Mouse (Mus musculus) lung, embryonic 16.5 days (tissue): Measurements from ENCODE around the gene Clca2. TPM values are rescaled to one million over a fixed set of nuclear protein-coding genes. Genes with fewer than 3 reads are reported as not detected.
A peak's percentile ranks its signal among the peaks of the same experiment; 100 is the strongest.

ENCODE experiments used
- ATAC-seq: fragments of 200-750 bp; cut with Nextera tagmentation; 2 replicates; pipeline ENCODE4 v1.8.0; 2017; ENCODE audit warnings: low read depth, mild to moderate bottlenecking, moderate library complexity
- H3K27ac ChIP-seq: fragments of 300-500 bp; sonication (generic); 2 replicates; pipeline ENCODE4 v1.5.1; 2014; ENCODE audit warnings: mild to moderate bottlenecking, control low read depth, low read length
- H3K27me3 ChIP-seq: fragments of 300-500 bp; sonication (generic); 2 replicates; pipeline ENCODE4 v1.6.1; 2014; ENCODE audit warnings: low read depth, low read length, mixed read lengths; ENCODE audit not compliant: control insufficient read depth, insufficient read depth
- H3K36me3 ChIP-seq: fragments of 300-500 bp; sonication (generic); 2 replicates; pipeline ENCODE4 v1.6.1; 2014; ENCODE audit warnings: low read length; ENCODE audit not compliant: control insufficient read depth, insufficient read depth
- H3K4me1 ChIP-seq: fragments of 300-500 bp; sonication (generic); replicated peaks from 2 replicates; pipeline ENCODE4 v1.6.1; 2014; ENCODE audit warnings: low read length, mixed read lengths; ENCODE audit not compliant: control insufficient read depth, insufficient read depth
- H3K4me2 ChIP-seq: fragments of 300-500 bp; sonication (generic); 2 replicates; pipeline ENCODE4 v1.6.1; 2014; ENCODE audit warnings: low read depth, low read length, control low read depth
- H3K4me3 ChIP-seq: fragments of 300-500 bp; sonication (generic); 2 replicates; pipeline ENCODE4 v1.5.1; 2014; ENCODE audit warnings: mild to moderate bottlenecking, low read length, control low read depth
- H3K9ac ChIP-seq: fragments of 300-500 bp; sonication (generic); 2 replicates; pipeline ENCODE4 v1.6.1; 2014; ENCODE audit warnings: low read length, control low read depth
- H3K9me3 ChIP-seq: fragments of 300-500 bp; sonication (generic); 2 replicates; pipeline ENCODE4 v1.6.1; 2016; ENCODE audit warnings: low read length; ENCODE audit not compliant: control insufficient read depth
- WGBS: fragments of 180-500 bp; shearing (Covaris S2); extraction: QIAGEN DNeasy Blood & Tissue Kit; methylation state at CpG from one replicate; pipeline ENCODE4 v1.1.7; 2014; 5-methylcytosine and 5-hydroxymethylcytosine counted together
- polyA plus RNA-seq: library from polyadenylated mRNA; unstranded; fragments of >200 nt; fragmentation: Nextera tagmentation; extraction: Ambion mirVana; gene quantifications from 2 replicates; pipeline ENCODE4 v1.2.1, GENCODE M21; 2015

Gene Clca2
- polyA plus RNA-seq, 1 experiment from 2014 or later = 0.33 TPM

GRCm38 (mm10) chr3:145103321-145103720 is 4.1 kb upstream of the Clca2 start:
- Histone ChIP-seq H3K36me3 (no peaks in the 10 kb centered on the region), H3K27me3 (no peaks in the 10 kb centered on the region), H3K4me3 (no peak overlapping the region), H3K4me2 (no peak overlapping the region), H3K9ac (no peak overlapping the region), H3K4me1 (no peaks in the 10 kb centered on the region; the same call in 1 of the 2 replicates), H3K9me3 (no peaks in the 10 kb centered on the region), H3K27ac (no peak overlapping the region)
- no peak for ATAC-seq
- 57% methylated on average over 2 of the region's 2 CpGs for WGBS

DNA sequence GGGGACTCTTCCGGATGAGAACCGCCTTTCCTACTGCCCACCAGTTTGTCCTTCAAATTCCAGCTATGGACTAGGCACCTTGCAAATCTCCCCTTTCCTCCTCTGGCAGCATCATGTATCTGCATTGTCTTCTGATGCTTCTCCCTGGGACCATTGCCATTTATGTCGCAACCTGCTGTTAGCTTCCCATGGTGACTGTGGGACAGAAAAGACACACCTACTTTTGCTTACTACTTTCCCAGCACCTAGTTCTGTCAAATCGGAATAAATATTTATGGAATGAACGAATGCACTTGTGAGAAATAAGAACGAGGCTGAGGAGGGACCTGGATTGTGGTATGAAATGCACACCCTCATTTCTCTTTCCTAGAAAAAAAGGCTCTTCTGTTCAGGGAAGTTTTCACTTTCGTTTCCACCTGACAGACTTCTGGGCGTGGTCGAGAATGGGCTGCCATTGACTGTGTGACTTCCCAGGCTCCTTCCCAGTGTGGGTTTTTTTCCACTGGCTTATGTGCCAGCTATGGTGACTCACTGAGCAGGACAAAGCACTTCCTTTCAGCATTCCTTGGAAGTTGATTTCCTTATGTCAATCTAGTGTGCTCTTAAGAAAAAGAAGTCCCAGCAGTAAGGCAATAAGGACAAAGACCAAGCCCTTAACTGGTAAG is 2.8 kb upstream of the Clca2 start:
- ATAC-seq = peak; percentile 78
- Histone ChIP-seq H3K4me2 (peak overlapping the region; percentile 2; the same call in 1 of the 2 replicates), H3K4me1 (no peaks in the 10 kb centered on the region; the same call in 1 of the 2 replicates), H3K4me3 (no peak overlapping the region), H3K27me3 (no peaks in the 10 kb centered on the region), H3K9me3 (no peaks in the 10 kb centered on the region), H3K36me3 (no peaks in the 10 kb centered on the region), H3K27ac (no peak overlapping the region), H3K9ac (no peak overlapping the region)
- WGBS = 60% methylated on average over 9 of the region's 9 CpGs

GRCm38 (mm10) chr3:145087857-145088598 is 11.2 kb downstream of the Clca2 start:
- no peak overlapping the region for H3K4me3 ChIP-seq

GRCm38 (mm10) chr3:145086180-145086579 is 13.1 kb downstream of the Clca2 start:
- Histone ChIP-seq H3K4me1 (no peaks in the 10 kb centered on the region), H3K36me3 (no peaks in the 10 kb centered on the region), H3K4me3 (no peak overlapping the region), H3K27me3 (no peaks in the 10 kb centered on the region), H3K27ac (no peak overlapping the region), H3K4me2 (no peak overlapping the region), H3K9me3 (no peaks in the 10 kb centered on the region), H3K9ac (no peak overlapping the region)
- 88% methylated on average over 14 of the region's 14 CpGs for WGBS
- no peak for ATAC-seq

More at GRCm38 (mm10) chr3:145087857-145088598, 11.2 kb downstream of the Clca2 start:
- Histone ChIP-seq H3K36me3 (no peaks in the 10 kb centered on the region), H3K4me2 (no peak overlapping the region), H3K4me1 (no peaks in the 10 kb centered on the region), H3K27me3 (no peaks in the 10 kb centered on the region), H3K27ac (no peak overlapping the region), H3K9ac (no peak overlapping the region), H3K9me3 (no peaks in the 10 kb centered on the region)
- 29% methylated on average over 8 of the region's 8 CpGs for WGBS
- ATAC-seq = no peak

- H3K9ac ChIP-seq = no peak overlapping the region
- WGBS = 43% methylated on average over 1 of the region's 1 CpGs
- H3K4me2 ChIP-seq = no peak overlapping the region
- H3K27me3 ChIP-seq = no peaks in the 10 kb centered on the region
- no peaks in the 10 kb centered on the region for H3K9me3 ChIP-seq
- H3K4me3 ChIP-seq = no peak overlapping the region
- no peak overlapping the region for H3K27ac ChIP-seq
- no peak for ATAC-seq
- H3K36me3 ChIP-seq = no peaks in the 10 kb centered on the region
- H3K4me1 ChIP-seq = no peaks in the 10 kb centered on the region
Observed at GRCm38 (mm10) chr3:145083081-145083480, 16.2 kb downstream of the Clca2 start.

DNA sequence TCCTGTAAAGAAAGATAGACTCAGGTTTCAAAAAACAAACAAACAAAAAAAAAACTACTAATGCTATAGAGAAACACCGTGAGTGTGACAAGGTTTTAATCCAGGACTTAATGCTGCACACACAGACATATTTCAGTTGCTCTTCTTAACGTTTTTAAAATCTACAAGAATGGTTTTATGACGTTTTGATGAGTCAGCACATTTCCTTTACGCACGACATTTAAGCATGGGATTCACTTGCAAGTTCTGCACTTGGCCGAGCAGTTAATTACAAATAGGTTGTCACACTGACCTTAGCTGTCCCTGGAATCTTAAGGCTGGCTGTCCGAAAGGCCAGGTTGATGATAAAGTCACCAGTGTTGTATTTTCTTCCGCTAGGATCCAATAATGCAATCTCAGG is 18.3 kb downstream of the Clca2 start:
- WGBS = 79% methylated on average over 8 of the region's 8 CpGs

DNA sequence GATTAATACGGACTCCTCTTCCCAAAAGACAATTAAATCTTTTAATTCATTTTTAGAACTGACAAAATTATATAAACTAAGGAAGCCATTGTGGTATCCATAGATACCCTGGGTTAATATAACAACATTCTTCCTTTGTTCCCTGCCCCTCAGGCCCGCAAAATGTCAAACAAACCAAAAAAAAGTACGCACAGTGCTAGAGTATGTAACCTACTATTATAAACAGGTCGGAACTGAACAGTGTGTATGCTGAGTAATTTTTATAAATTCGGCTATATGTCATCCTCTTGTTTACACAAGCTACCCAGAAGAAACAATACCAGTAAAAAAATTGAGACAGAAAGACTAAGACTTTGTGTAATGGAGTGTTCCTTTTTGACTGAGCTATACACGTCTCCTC is 20.8 kb downstream of the Clca2 start:
- no peak overlapping the region for H3K4me3 ChIP-seq
- no peaks in the 10 kb centered on the region for H3K4me1 ChIP-seq
- no peaks in the 10 kb centered on the region for H3K9me3 ChIP-seq
- H3K36me3 ChIP-seq = no peaks in the 10 kb centered on the region
- ATAC-seq = no peak
- H3K9ac ChIP-seq = no peak overlapping the region
- WGBS = 30% methylated on average over 6 of the region's 6 CpGs
- no peak overlapping the region for H3K27ac ChIP-seq
- no peak overlapping the region for H3K4me2 ChIP-seq
- H3K27me3 ChIP-seq = no peaks in the 10 kb centered on the region

More for the DNA sequence above, 18.3 kb downstream of the Clca2 start:
- Histone ChIP-seq H3K4me2 (no peak overlapping the region), H3K27ac (no peak overlapping the region), H3K27me3 (no peaks in the 10 kb centered on the region), H3K4me1 (no peaks in the 10 kb centered on the region), H3K36me3 (no peaks in the 10 kb centered on the region), H3K4me3 (no peak overlapping the region), H3K9me3 (no peaks in the 10 kb centered on the region), H3K9ac (no peak overlapping the region)
- ATAC-seq = no peak

GRCm38 (mm10) chr3:145072339-145072738 is 26.9 kb downstream of the Clca2 start:
- Histone ChIP-seq H3K4me1 (no peaks in the 10 kb centered on the region), H3K9me3 (no peaks in the 10 kb centered on the region), H3K36me3 (no peaks in the 10 kb centered on the region), H3K4me2 (no peak overlapping the region), H3K27me3 (no peaks in the 10 kb centered on the region), H3K9ac (no peak overlapping the region), H3K4me3 (no peak overlapping the region), H3K27ac (no peak overlapping the region)
- WGBS = 81% methylated on average over 3 of the region's 3 CpGs
- no peak for ATAC-seq

GRCm38 (mm10) chr3:145068964-145069363 is 30.3 kb downstream of the Clca2 start:
- Histone ChIP-seq H3K9ac (no peak overlapping the region), H3K27ac (no peak overlapping the region), H3K9me3 (no peaks in the 10 kb centered on the region), H3K4me1 (no peaks in the 10 kb centered on the region), H3K4me3 (no peak overlapping the region), H3K27me3 (no peaks in the 10 kb centered on the region), H3K4me2 (no peak overlapping the region), H3K36me3 (no peaks in the 10 kb centered on the region)
- no peak for ATAC-seq
- 71% methylated on average over 4 of the region's 4 CpGs for WGBS
